Mouse (Mus musculus): ENCODE measurements around the gene Rnf103. TPM values are rescaled to one million over a fixed set of nuclear protein-coding genes. Genes with fewer than 3 reads are reported as not detected.
A peak's percentile ranks its signal among the peaks of the same experiment; 100 is the strongest.
"Not testable (repeated sequence)": the region's sequence is repeated elsewhere in the genome, so short reads cannot be mapped to it uniquely, and the experiment has no call there.

Gene Rnf103
- 14.2 and 15.3 TPM in 2 replicates for polyA plus RNA-seq (2015; fragmentation: Nextera tagmentation; extraction: Ambion mirVana)

- peak; percentile 98 for ATAC-seq (ENCODE audit: low FRiP score, low read depth)
- peak within 1 kb of the TSS; percentile 98 for H3K27ac ChIP-seq
- no peaks in the 10 kb centered on the region for H3K9me3 ChIP-seq
- H3K36me3 ChIP-seq = peaks cover 14% of the 10 kb centered on the region
- peak within 1 kb of the TSS; percentile 98 for H3K9ac ChIP-seq
- H3K27me3 ChIP-seq = no peaks in the 10 kb centered on the region
- peaks cover 22% of the 10 kb centered on the region for H3K4me1 ChIP-seq
- peak within 1 kb of the TSS; percentile 85 for H3K4me2 ChIP-seq (replicated peaks)
- under 1% methylated on average over 73 of the region's 79 CpGs for WGBS
- peak within 1 kb of the TSS; percentile 90 for H3K4me3 ChIP-seq
Observed at GRCm38 (mm10) chr6:71493675-71494340, at the start of gene Rnf103. Gene Rnf103 (plus strand): TSS chr6:71493894.

- Histone ChIP-seq H3K4me2 (replicated peaks) (no peak overlapping the region), H3K4me3 (no peak overlapping the region), H3K27me3 (no peaks in the 10 kb centered on the region), H3K27ac (no peak overlapping the region), H3K9ac (no peak overlapping the region), H3K9me3 (no peaks in the 10 kb centered on the region), H3K36me3 (no peaks in the 10 kb centered on the region), H3K4me1 (peaks cover 9% of the 10 kb centered on the region; the same call in 1 of the 2 replicates)
- 52% methylated on average over 1 of the region's 1 CpGs for WGBS
- ATAC-seq (ENCODE audit: low FRiP score, low read depth) = no peak
Observed at GRCm38 (mm10) chr6:71444756-71445155, 48.9 kb upstream of the Rnf103 start.

DNA sequence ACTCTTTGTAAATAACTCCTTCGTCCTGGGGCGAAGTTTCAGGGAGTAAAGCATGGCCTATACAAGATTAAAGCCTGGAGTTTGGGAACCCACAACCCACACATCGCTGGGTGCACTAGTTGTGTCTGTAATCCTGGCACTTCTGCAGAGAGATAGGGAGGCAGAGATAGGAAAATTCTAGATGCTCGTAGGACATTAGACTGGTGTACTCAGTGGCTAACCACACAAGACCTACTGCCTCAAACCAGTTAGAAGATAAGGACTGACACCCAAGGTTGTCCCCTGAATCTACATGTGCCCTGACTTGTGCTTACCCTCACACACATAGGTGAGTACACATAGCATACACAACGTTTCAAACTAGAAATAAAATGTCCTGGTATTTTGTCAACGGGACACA is 48.1 kb upstream of the Rnf103 start:
- no peak for ATAC-seq (ENCODE audit: low FRiP score, low read depth)
- H3K4me3 ChIP-seq = no peak overlapping the region
- no peaks in the 10 kb centered on the region for H3K27me3 ChIP-seq
- H3K9me3 ChIP-seq = no peaks in the 10 kb centered on the region
- no peaks in the 10 kb centered on the region for H3K36me3 ChIP-seq
- H3K9ac ChIP-seq = no peak overlapping the region
- H3K4me2 ChIP-seq (replicated peaks) = no peak overlapping the region
- WGBS = 84% methylated on average over 6 of the region's 6 CpGs
- H3K4me1 ChIP-seq = peaks cover 9% of the 10 kb centered on the region; the same call in 1 of the 2 replicates
- H3K27ac ChIP-seq = no peak overlapping the region

DNA sequence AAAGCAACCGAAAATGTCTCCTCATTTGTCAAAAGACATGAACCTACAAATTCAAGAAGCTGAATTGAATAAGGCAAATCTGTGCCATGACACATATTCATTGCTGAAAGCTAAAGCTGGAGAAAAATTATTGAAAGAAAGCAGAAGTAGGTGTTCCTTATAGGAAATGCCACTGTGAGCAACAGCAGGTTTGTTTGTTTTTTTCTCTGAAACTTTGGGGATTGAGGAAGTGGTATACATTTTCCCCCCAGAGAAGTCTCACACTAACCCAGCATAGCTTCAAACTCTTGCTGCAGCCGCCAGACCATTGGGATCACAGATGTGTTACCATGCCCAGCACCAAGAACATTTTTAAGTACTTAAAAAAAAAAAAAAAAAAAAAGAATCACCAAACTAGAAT is 40.9 kb upstream of the Rnf103 start:
- Histone ChIP-seq H3K4me3 (no peak overlapping the region), H3K4me1 (no peaks in the 10 kb centered on the region), H3K4me2 (replicated peaks) (no peak overlapping the region), H3K36me3 (no peaks in the 10 kb centered on the region), H3K27me3 (no peaks in the 10 kb centered on the region), H3K9ac (no peak overlapping the region), H3K9me3 (no peaks in the 10 kb centered on the region), H3K27ac (no peak overlapping the region)
- WGBS = 66% methylated on average over 2 of the region's 2 CpGs
- ATAC-seq (ENCODE audit: low FRiP score, low read depth) = no peak

GRCm38 (mm10) chr6:71453983-71454739 is 39.5 kb upstream of the Rnf103 start:
- not testable (repeated sequence) for ATAC-seq (ENCODE audit: low FRiP score, low read depth); H3K36me3 ChIP-seq; H3K4me1 ChIP-seq; H3K27me3 ChIP-seq; H3K4me2 ChIP-seq (replicated peaks); H3K9me3 ChIP-seq; H3K27ac ChIP-seq; H3K4me3 ChIP-seq; H3K9ac ChIP-seq

DNA sequence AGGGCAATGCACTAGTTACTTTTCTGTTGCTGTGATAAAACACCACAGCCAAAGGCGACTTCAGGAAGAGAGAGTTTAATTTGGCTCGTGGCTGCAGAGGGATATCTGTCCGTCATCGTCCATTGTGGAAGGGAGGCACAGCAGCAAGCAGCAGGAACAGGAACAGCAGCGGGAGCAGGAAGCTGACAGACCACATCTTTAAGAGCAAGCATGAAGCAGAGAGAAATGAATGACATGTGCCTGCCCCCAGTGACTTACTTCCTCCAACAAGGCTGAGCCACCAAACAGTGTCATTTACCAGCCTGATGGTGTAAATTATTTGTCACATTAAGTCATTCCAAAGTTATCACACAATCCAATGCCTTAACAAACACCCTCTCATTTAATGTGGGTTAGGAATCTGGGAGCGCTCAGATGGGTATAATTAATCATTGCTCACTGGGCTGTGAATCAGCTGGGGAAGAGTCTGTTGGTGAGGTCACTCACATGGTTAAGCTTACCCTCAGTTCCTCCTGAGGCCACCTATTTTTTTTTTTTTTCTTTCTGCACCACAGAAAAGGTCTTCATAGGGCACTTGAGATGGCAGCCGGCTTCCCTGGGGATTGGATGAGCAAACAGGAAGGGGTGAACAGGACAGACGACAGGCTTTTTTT is 35.6 kb upstream of the Rnf103 start:
- no peak for ATAC-seq (ENCODE audit: low FRiP score, low read depth)
- Histone ChIP-seq H3K4me1 (no peaks in the 10 kb centered on the region), H3K4me2 (replicated peaks) (no peak overlapping the region), H3K9ac (no peak overlapping the region), H3K9me3 (no peaks in the 10 kb centered on the region), H3K36me3 (no peaks in the 10 kb centered on the region), H3K27me3 (no peaks in the 10 kb centered on the region), H3K4me3 (no peak overlapping the region), H3K27ac (no peak overlapping the region)
- WGBS = 80% methylated on average over 8 of the region's 8 CpGs

- no peaks in the 10 kb centered on the region for H3K4me1 ChIP-seq
- no peaks in the 10 kb centered on the region for H3K9me3 ChIP-seq
Observed at GRCm38 (mm10) chr6:71465146-71465545, 28.5 kb upstream of the Rnf103 start.

GRCm38 (mm10) chr6:71467766-71468165 is 25.9 kb upstream of the Rnf103 start:
- ATAC-seq (ENCODE audit: low FRiP score, low read depth) = no peak
- 82% methylated on average over 4 of the region's 4 CpGs for WGBS
- H3K9ac ChIP-seq = no peak overlapping the region
- H3K27ac ChIP-seq = no peak overlapping the region
- H3K36me3 ChIP-seq = no peaks in the 10 kb centered on the region
- no peaks in the 10 kb centered on the region for H3K27me3 ChIP-seq
- H3K9me3 ChIP-seq = no peaks in the 10 kb centered on the region
- H3K4me1 ChIP-seq = no peaks in the 10 kb centered on the region
- no peak overlapping the region for H3K4me2 ChIP-seq (replicated peaks)
- H3K4me3 ChIP-seq = no peak overlapping the region

More at GRCm38 (mm10) chr6:71465146-71465545, 28.5 kb upstream of the Rnf103 start:
- WGBS = 93% methylated on average over 3 of the region's 3 CpGs
- no peak for ATAC-seq (ENCODE audit: low FRiP score, low read depth)
- H3K9ac ChIP-seq = no peak overlapping the region
- H3K36me3 ChIP-seq = no peaks in the 10 kb centered on the region
- H3K27me3 ChIP-seq = no peaks in the 10 kb centered on the region
- no peak overlapping the region for H3K4me3 ChIP-seq
- no peak overlapping the region for H3K4me2 ChIP-seq (replicated peaks)
- no peak overlapping the region for H3K27ac ChIP-seq

DNA sequence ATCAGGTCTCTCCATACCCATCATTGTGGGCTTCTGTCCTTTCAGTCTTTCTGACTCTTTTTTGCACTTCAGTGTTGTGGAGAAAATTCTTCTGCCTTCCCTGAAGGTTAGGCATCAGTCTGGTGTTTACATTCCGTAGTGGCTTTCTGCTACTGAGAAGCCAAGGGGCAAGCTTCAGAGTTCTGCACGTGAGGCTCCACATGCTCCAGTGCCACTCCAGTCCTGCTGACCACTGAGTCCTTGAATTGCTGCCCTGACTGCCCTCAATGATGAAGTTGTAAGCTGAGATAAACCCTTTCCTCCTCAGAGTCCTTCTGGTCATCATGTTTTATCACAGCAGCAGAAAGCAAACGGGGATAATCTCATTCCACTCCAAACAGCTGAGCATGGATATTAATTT is 24.4 kb upstream of the Rnf103 start:
- no peaks in the 10 kb centered on the region for H3K27me3 ChIP-seq
- H3K4me1 ChIP-seq = no peaks in the 10 kb centered on the region
- WGBS = 53% methylated on average over 3 of the region's 3 CpGs
- no peaks in the 10 kb centered on the region for H3K36me3 ChIP-seq
- H3K4me3 ChIP-seq = no peak overlapping the region
- H3K9me3 ChIP-seq = no peaks in the 10 kb centered on the region
- no peak for ATAC-seq (ENCODE audit: low FRiP score, low read depth)
- H3K9ac ChIP-seq = no peak overlapping the region
- no peak overlapping the region for H3K4me2 ChIP-seq (replicated peaks)
- no peak overlapping the region for H3K27ac ChIP-seq

- ATAC-seq (ENCODE audit: low FRiP score, low read depth) = no peak
Observed at GRCm38 (mm10) chr6:71471830-71472520, 21.7 kb upstream of the Rnf103 start.

DNA sequence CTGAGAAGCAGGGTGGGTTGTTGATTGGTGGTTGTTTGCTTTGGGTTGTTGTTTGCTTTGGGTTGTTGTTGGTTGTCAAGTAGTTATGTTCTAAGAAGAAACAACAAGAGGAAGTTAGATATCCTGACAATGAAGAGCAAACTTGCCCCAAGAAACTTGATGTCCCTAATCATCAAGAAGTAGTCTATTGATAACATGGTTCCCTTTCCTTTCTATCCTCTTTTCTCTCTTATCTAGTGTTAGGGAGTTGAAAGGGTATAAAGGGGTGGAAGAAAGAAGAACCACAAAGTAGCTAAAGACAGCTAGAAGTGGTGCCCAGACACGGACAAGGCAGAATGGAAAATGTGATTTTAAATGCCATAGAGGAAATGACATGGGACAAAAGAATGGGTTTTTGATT is 20.9 kb upstream of the Rnf103 start:
- Histone ChIP-seq H3K4me3 (no peak overlapping the region), H3K27ac (no peak overlapping the region), H3K36me3 (no peaks in the 10 kb centered on the region), H3K27me3 (no peaks in the 10 kb centered on the region), H3K9me3 (no peaks in the 10 kb centered on the region), H3K4me1 (no peaks in the 10 kb centered on the region), H3K9ac (no peak overlapping the region), H3K4me2 (replicated peaks) (no peak overlapping the region)
- no peak for ATAC-seq (ENCODE audit: low FRiP score, low read depth)
- WGBS = 90% methylated on average over 1 of the region's 1 CpGs

More at GRCm38 (mm10) chr6:71471830-71472520, 21.7 kb upstream of the Rnf103 start:
- Histone ChIP-seq H3K27ac (no peak overlapping the region), H3K4me2 (replicated peaks) (no peak overlapping the region), H3K36me3 (no peaks in the 10 kb centered on the region), H3K9ac (no peak overlapping the region), H3K9me3 (no peaks in the 10 kb centered on the region), H3K4me3 (no peak overlapping the region), H3K4me1 (no peaks in the 10 kb centered on the region), H3K27me3 (no peaks in the 10 kb centered on the region)
- 69% methylated on average over 4 of the region's 4 CpGs for WGBS

DNA sequence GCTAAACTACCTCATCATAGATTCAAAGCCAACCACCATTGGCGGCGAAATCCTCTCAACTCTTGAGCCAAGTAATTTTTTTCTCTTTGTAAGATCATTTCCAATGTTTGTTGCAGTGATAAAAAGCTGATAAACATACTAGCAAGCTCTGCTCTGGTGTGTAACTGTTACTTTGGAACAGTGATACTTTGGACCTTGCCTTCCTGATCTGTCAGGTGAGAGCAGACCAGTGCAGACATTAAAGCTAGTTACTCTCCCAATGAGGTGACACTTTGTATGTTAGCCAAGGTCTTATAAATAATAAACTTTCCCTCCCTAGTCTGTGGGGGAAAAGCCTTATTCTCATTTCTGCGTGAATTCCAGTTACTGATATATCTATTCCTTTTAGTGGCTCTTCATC is 18.1 kb upstream of the Rnf103 start:
- H3K4me3 ChIP-seq = no peak overlapping the region
- H3K4me1 ChIP-seq = no peaks in the 10 kb centered on the region
- H3K27ac ChIP-seq = no peak overlapping the region
- 83% methylated on average over 3 of the region's 3 CpGs for WGBS
- no peak overlapping the region for H3K9ac ChIP-seq
- no peak overlapping the region for H3K4me2 ChIP-seq (replicated peaks)
- no peak for ATAC-seq (ENCODE audit: low FRiP score, low read depth)
- no peaks in the 10 kb centered on the region for H3K9me3 ChIP-seq
- no peaks in the 10 kb centered on the region for H3K36me3 ChIP-seq
- H3K27me3 ChIP-seq = no peaks in the 10 kb centered on the region
